Mouse (Mus musculus) retina, postnatal 7 days (tissue): Measurements from ENCODE around the gene Alkbh2.

Experiments used
- DNase-seq: peaks from one replicate; pipeline ENCODE4 v3.0.0-alpha.2; 2012; ENCODE audit warnings: low read depth, low spot score

Alkbh2 gene

GRCm38 (mm10) chr5:114127374-114128349, at the start of gene Alkbh2:
Gene Alkbh2 (minus strand): TSS chr5:114128218.
- DNase-seq = peak; percentile 71

DNA sequence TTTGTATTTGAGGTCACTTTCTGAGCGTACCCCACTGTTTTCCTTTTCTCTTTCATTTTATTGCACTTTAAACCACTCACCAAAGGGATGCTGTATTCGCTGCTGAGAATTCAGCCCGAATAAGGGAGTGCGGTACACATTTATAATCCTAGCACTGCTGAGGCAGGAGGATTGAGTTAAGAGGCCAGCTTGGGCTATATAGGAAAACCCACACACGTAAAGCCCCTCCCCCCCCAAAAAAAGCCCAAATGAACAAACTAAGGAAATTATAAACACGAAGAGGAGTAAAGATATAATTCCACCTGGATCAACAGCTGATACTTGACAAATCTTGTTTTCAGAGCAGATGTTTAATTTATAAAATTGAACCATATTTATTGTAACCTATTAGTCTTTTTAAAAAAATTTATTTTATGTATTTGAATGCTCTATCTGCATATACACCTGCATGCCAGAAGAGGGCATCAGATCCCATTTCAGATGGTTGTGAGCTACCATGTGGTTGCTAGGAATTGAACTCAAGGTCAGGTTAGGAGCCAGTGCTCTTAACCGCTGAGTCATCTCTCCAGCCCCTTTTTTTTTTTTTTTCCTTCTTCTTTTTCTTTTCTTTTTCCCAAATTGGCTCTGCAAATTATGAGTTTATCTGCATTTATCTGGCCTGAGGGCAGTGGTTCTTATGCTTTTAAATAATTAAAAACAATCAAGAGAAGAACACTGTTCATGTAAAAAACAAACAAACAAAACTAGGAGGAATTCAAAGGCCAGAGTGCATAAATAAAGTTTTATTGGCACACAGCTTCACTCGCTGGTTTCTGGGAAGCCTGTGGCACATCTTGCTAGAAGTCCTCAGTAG, 48.8 kb upstream of the Alkbh2 start:
- DNase-seq = no peak

DNA sequence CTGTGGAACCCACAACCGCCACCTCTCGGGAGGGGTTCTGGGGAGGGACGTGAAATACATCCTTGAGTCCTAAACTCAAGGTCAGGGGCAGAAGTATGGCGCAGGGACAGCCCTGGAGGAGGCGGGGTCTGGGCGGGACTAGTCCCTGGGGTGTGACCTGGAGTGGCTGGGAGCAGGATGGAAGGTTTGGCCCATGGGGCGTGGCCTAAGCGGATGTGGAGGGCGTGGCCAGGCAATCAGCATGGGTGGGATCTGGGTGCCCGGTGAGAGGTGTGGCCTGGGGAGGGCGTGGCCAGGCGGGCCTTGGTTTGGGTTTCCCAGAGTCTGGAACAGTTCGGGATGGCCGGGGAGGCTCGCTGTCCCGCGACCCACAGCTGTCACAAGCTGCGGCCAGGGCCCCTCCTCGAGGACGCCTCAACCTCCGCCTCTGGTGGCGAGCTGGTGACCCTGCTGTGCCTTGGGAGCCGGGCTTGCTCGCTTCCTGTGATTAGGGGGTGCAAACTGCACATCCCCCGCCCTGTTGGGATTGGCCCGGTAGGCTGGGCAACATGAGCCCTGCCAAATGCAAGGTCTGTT, 47.7 kb upstream of the Alkbh2 start:
- peak; percentile 65 for DNase-seq

- DNase-seq = peak; percentile 37
Observed at GRCm38 (mm10) chr5:114174639-114175038, 46.6 kb upstream of the Alkbh2 start.

DNA sequence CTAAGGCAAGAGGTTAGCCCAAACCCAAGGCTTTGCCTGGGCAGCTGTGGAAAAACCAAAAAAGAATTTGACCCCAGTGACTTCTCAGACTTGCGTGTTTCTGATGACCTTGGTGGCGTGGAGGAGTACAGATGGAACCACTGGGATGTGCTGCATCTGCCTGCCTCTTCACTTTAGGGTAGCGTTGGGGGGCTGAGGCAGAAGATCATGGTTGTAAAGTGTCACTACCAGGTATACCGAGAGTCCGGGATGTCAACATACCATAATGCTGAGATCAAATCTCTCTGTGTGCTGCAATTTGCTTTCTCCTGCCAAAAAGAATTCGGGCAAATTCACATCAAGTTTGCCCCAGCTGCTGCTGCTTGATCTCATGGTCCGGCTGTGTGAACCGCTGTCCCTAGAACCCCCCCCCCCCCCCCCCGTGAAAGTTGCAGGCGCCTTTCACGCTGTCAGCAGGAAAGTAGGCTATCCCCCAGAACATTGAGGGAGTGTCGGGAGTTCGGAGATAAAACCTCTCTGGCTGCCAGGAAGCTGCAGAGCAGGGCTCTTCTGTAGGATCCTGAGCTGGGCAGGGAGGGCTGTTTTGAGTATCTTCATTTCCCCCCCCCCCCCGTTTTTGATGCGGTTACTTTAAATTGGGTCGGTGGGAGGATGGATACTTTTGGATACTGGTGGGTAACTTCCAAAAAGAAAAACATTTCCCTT, 46.0 kb upstream of the Alkbh2 start:
- DNase-seq = no peak

GRCm38 (mm10) chr5:114173458-114173857, 45.4 kb upstream of the Alkbh2 start:
- DNase-seq = no peak

GRCm38 (mm10) chr5:114172936-114173335, 44.9 kb upstream of the Alkbh2 start:
- DNase-seq = peak; percentile 16

- no peak for DNase-seq
Observed at GRCm38 (mm10) chr5:114170345-114170744, 42.3 kb upstream of the Alkbh2 start.

DNA sequence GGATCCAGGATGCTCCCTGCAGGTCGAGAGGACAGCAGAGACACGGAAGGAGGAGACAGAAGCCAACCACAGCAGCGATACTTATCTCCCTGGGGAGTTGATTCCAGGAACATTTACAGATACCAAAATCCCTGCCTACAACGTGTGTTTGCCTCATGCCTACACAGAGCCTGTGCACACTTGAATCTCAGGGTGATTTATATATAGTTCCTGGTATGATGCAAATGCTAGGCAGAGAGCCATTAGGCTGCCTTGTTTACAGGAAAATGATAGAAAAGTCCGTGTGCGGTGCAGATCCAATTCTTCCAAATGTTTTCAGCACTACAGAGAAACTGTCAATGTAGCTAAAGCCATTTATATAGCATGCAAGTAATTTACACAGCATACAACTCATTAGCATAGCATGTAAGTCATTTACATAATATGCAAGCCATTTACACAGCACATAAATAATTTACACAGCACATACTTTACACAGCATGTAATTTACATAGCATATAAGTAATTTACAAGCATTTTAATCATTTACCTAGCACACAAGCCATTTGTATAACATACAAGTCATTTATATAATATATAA, 35.2 kb upstream of the Alkbh2 start:
- DNase-seq = no peak

DNA sequence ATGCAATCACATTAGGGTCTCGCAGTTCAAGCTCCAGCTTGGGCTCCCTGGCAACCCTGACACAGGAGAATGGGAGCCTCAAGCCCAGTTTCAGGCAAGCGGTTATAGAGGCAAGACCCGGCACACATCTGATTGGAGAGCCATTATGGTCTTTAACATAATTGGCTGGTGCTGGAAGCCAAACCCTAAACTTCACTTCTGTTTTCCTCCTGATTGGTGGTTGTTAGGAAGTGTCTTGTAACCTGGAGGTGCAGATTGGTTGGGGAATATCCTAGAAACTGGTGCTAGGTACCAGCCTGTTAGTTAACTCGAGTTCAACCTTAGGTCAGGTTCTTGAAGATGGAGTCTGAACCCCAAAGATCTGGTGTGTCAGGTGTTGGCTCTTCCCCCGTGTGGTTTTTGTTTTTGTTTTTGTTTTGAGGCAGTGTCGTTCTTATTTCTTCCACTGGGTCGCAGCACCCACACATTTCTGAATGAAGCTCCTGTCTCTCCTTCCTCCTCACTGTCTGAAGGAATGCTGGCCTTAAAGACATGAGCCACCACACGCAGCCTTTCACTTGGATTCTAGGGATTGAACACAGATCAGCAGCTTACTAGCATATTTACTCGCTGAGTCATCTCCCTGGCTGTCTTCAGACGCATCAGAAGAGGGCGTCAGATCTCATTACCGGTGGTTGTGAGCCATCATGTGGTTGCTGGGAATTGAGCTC, 34.2 kb upstream of the Alkbh2 start:
- no peak for DNase-seq

GRCm38 (mm10) chr5:114161424-114161823, 33.4 kb upstream of the Alkbh2 start:
- no peak for DNase-seq

DNA sequence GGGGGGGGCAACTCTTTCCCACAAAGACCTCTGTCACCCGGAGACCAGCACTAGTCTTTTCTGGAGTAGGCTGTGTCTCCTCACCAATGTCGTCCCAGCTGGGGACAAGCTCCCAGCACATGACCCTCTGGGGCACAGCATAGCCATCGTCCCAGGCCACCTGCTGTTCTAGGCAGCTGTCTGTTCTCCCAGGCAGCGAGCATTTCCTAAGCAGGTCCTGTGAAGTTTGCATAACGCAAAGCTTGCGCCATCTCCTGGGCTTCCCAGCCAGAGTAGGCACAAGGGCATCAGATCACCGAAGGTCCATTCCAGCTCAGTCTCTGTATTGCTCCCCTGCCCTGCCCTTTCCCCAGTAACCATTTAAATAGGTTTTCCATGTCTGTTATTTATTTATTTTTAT, 29.2 kb upstream of the Alkbh2 start:
- DNase-seq = no peak

GRCm38 (mm10) chr5:114155168-114155933, 27.3 kb upstream of the Alkbh2 start:
- DNase-seq = no peak

- DNase-seq = no peak
Observed at GRCm38 (mm10) chr5:114154765-114155164, 26.7 kb upstream of the Alkbh2 start.

GRCm38 (mm10) chr5:114153490-114153889, 25.5 kb upstream of the Alkbh2 start:
- DNase-seq = peak; percentile 29

DNA sequence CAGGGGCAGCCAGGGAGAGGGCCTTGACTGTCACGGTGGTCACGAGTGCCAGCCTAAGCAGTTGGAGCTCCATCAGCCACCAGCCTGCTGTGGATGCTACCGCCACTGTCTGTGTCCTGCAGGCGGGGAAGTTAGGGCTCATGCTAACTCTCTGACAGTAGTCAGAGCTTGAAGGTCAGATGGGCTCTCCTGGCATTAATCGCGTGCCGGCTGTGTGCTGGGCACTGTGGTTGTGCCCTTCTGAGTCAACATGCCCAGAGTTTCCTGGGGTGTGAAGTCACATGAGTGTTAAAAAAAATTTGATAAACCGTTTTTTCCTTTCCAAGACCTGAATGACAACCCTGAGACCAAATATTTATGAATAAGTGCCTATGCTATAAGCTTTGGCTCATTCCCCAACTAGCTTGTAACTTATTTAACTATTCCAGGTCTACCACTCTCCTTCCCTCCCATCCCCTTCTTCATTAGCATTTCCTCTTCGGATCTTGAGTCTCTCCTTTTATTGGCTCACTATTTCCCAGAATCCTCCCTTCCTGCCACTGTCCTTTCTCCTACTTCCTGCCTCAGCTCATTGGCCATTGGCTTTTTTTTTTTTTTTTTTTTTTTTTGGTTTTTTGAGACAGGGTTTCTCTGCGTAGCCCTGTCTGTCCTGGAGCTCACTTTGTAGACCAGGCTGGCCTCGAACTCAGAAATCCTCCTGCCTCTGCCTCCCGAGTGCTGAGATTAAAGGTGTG, 24.5 kb upstream of the Alkbh2 start:
- no peak for DNase-seq

- no peak for DNase-seq
Observed at GRCm38 (mm10) chr5:114147043-114147972, 19.3 kb upstream of the Alkbh2 start.
